Mouse (Mus musculus) CH12F3 (cell line): Measurements from ENCODE around the gene 9930111J21Rik1.
"Not testable (repeated sequence)": the region's sequence is repeated elsewhere in the genome, so short reads cannot be mapped to it uniquely, and the experiment has no call there.

Experiments used
- in situ Hi-C: fragments of 300-500 bp; cut with MboI; formaldehyde crosslinking; loops from 2 replicates; pipeline ENCODE4 v1.14.3; 2020; ENCODE audit warnings: low sequenced_read_pairs

Gene 9930111J21Rik1

GRCm38 (mm10) chr11:48979251-48979650 is at the start of gene 9930111J21Rik1:
Gene 9930111J21Rik1, minus strand, starts transcription at chr11:48979398.
- in situ Hi-C loops, result not testable (repeated sequence)

GRCm38 (mm10) chr11:49012074-49012473 is 32.9 kb upstream of the 9930111J21Rik1 start:
- in situ Hi-C loops, result not testable (repeated sequence)

GRCm38 (mm10) chr11:49006785-49007184 is 27.6 kb upstream of the 9930111J21Rik1 start:
- in situ Hi-C loops, result not testable (repeated sequence)

GRCm38 (mm10) chr11:49006317-49006716 is 27.1 kb upstream of the 9930111J21Rik1 start:
- in situ Hi-C loops, result not testable (repeated sequence)

GRCm38 (mm10) chr11:49000411-49000810 is 21.2 kb upstream of the 9930111J21Rik1 start:
- in situ Hi-C loops, result not testable (repeated sequence)

- in situ Hi-C loops, result not testable (repeated sequence)
Observed at GRCm38 (mm10) chr11:48994018-48994417, 14.8 kb upstream of the 9930111J21Rik1 start, which contains the start of gene Tgtp1. Gene Tgtp1, minus strand, starts transcription at chr11:48994172.

GRCm38 (mm10) chr11:48993296-48993695 is 14.1 kb upstream of the 9930111J21Rik1 start:
- in situ Hi-C loops, result not testable (repeated sequence)

DNA sequence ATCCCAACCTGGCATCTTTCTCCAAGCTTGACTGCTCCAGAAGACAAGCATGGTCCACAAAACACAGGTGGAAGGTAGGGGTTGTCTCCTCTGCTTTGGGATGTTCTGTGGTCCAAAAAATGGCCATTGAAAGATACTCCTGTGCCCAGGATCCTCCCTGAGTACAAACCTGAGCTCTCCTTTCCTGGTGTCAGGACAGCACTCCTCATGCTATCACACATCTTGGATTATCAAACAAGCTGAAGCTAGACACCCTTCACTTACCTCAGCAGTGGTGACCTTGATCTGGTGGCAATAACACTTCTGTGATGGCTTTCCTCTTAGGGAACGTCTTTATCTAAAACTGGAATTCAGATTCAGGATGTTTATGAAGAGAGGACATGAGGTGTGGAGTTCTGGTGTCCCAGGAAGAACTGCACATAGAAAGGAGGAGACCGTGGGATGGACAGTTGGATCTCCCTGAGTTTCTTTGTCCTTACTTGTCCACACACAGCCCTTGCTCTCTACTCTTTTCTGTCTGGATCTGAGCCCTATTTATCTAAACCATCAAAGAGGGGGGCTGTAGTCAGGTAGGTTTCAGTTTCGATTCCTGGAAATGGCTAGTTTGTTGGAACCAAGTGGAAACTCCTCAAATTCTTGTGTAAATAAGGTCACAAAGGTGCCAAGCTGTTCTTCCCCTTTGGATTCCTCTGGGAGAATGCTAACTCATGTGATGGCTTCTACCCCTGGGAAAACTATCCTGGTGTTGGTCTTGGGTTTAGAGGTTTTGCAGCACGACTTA is 12.7 kb upstream of the 9930111J21Rik1 start, which contains the start of gene Gm12185:
Gene Gm12185 (minus strand): TSS at position 487 of the 781 bp plus-strand sequence.
- in situ Hi-C loops, result not testable (repeated sequence)

- in situ Hi-C loops, result not testable (repeated sequence)
Observed at GRCm38 (mm10) chr11:48989981-48990380, 10.8 kb upstream of the 9930111J21Rik1 start.

DNA sequence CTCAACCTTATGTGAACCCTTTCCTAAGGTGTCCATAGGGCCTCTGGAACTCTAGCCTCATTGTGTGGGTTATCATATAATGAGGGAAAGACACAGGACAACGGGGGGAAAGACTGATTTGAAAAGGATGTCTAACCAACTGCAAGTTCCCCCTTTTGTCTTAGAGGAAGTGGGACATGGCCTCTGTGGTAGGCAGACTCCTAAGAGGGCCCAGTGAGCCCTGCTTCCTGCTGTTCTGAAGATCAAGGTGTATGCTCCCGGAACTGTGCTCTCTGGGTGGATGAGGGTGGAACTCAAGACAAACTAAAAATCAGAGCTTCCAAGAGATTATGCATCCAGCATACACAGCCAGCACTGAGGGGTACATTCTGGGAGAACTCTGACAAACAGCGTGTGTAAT is 9.0 kb upstream of the 9930111J21Rik1 start:
- in situ Hi-C loops, result not testable (repeated sequence)

- in situ Hi-C loops, result not testable (repeated sequence)
Observed at GRCm38 (mm10) chr11:48982848-48983247, 3.6 kb upstream of the 9930111J21Rik1 start.

GRCm38 (mm10) chr11:48980052-48980451 is 854 bp upstream of the 9930111J21Rik1 start:
- in situ Hi-C loops, result not testable (repeated sequence)

DNA sequence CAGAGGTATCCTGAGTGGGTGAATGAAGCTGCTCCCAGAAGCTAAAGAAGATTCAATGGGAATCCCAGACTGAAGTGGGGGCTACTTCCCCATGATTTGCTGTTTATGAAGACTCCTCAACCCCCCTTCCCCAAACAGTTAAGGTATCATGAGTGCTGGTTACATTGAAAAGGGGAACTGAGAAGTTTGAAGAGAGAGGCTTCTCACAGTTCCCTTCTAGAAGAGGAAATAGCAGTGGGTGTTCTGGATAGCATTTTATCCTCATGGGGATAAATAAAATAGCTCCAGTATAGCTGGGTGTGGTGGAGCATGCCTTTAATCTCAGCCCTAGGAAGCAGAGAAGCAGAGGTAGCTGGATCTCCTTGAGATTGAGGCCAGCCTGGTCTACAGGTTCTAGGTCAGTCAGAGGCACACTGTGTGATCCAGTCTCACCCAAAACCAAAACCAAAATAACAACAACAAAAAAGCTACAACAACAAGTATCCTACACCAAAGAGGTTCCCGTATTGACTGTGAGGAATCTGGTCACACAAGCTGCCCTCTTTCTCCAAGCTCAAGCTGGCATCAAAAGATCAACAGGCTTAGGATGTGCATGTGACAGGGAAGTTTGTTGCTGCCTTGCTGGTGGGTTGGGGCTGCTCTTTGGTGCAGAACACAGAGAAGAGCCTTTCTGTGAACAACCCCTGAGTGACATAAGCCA is 808 bp downstream of the 9930111J21Rik1 start, which contains the start of gene Olfr56:
Gene Olfr56 (plus strand): TSS at position 650 of the 700 bp plus-strand sequence.
- in situ Hi-C loops, result not testable (repeated sequence)

- in situ Hi-C loops, result not testable (repeated sequence)
Observed at GRCm38 (mm10) chr11:48974686-48975085, 4.5 kb downstream of the 9930111J21Rik1 start.

- in situ Hi-C loops, result not testable (repeated sequence)
Observed at GRCm38 (mm10) chr11:48946090-48946489, 33.1 kb downstream of the 9930111J21Rik1 start, which contains the start of gene Psme2b. Gene Psme2b, minus strand, starts transcription at chr11:48946190.

GRCm38 (mm10) chr11:48939286-48939685 is 39.9 kb downstream of the 9930111J21Rik1 start:
- in situ Hi-C loops, result not testable (repeated sequence)

- in situ Hi-C loops, result not testable (repeated sequence)
Observed at GRCm38 (mm10) chr11:48935291-48935690, 43.9 kb downstream of the 9930111J21Rik1 start.

- in situ Hi-C loops, result not testable (repeated sequence)
Observed at GRCm38 (mm10) chr11:48933923-48934322, 45.3 kb downstream of the 9930111J21Rik1 start.

DNA sequence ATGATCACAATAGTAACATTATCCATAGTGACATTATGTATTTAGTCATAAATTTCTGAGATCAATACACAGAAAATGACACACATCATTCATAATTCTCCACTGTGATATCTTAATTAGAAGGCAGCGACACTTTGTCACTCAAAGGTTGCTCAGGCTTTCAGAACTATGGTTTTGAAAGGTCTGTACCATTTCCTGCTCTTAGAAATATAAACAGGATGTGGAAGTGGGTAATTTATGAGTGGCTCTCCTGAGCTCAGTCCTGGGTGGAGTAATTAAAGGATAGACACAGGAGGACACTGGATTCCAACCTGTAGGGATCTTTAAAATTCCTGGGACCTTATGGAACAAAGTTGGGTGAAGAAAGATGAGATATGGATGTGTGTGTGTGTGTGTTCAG is 45.8 kb downstream of the 9930111J21Rik1 start:
- in situ Hi-C loops, result not testable (repeated sequence)

DNA sequence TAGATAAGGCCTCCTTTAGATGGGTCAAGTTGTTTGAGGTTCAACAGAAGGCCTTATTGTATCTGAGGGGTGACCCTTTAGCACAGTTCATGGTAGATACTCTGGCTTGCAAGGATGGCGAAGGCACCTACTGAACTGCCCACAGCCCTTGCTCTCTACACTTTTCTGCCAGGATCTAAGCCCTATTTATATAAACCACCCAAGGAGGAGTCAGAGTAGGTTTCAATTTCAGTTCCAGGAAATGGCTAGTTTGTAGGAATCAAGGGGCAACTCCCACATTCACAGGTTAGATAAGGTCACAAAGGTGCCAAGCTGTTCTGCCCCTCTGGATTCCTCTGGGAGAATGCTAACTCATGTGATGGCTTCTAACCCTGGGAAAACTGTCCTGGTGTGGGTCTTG is 51.1 kb downstream of the 9930111J21Rik1 start:
- in situ Hi-C loops, result not testable (repeated sequence)

- in situ Hi-C loops, result not testable (repeated sequence)
Observed at GRCm38 (mm10) chr11:48926437-48926836, 52.8 kb downstream of the 9930111J21Rik1 start.
